Mouse (Mus musculus): Measurements from ENCODE around the gene Ankrd34a.

- TF ChIP-seq CTCF (IDR thresholded peaks at IDR 0.05; ENCODE audit: control insufficient read depth, insufficient read depth, insufficient replicate concordance, low read depth, low read length) (no peak), POLR2A (IDR thresholded peaks at IDR 0.05; ENCODE audit: control insufficient read depth, low read depth, low read length) (no peak)
These were observed 775 bp upstream of the Ankrd34a start for GRCm38 (mm10) chr3:96595661-96596060.
